Mouse (Mus musculus): Measurements from ENCODE around the gene Gm10600.
"Not testable (repeated sequence)": the region's sequence is repeated elsewhere in the genome, so short reads cannot be mapped to it uniquely, and the experiment has no call there.

The Gm10600 gene

DNA sequence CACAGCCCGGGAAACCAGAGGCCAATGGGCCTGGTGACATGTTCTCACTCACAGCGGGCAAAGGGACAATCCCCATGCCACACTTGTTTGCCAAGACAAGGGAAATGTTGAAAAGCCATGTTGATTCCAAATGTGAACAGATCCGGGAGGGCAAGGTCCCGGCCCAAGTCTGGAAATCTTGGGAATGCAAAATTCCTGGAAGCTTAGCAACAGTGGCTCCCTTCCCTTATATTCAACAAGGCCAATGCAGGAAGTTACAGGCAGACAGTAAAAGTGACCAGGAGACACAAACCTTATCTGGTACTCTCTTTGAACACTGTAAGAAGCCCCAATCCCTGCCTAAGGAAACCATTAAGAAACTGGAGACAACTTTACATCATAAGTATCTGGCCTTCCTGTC lies at the start of gene Gm10600:
TSS of gene Gm10600 (plus strand) at position 301 of the 400 bp plus-strand sequence.
- not testable (repeated sequence) for DNase-seq

DNA sequence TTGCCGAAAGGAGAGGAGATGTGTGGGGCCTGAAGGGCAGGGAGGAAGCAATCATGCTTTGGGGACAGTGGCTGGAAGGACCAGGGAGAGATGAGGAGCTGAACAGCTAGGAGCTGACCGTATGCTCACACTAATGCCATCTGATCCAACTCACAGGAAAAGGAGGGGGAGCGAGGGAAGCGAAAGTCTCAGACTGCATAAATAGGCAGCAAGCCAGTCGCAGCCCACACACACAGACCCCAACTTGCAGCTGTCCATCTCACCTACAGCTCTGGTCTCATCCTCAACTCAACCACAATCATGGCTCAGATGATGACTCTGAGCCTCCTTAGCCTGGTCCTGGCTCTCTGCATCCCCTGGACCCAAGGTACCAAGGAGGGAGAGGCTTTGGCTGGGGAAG lies 15.0 kb downstream of the Gm10600 start, which contains the start of gene Ccl21b:
TSS of gene Ccl21b (plus strand) at position 301 of the 400 bp plus-strand sequence.
- DNase-seq: not testable (repeated sequence)
